Mouse (Mus musculus) forebrain, embryonic 16.5 days (tissue): ENCODE measurements around the gene Arpc5. TPM values are rescaled to one million over a fixed set of nuclear protein-coding genes. Genes with fewer than 3 reads are reported as not detected.

Experiments used
- ATAC-seq: fragments of 200-750 bp; cut with Nextera tagmentation; 2 replicates; pipeline ENCODE4 v1.8.0; 2017; ENCODE audit warnings: mild to moderate bottlenecking, moderate library complexity
- H3K27ac ChIP-seq: fragments of 300-500 bp; sonication (generic); 2 replicates; pipeline ENCODE4 v1.5.1; 2014; ENCODE audit warnings: low read length, control low read depth
- H3K27me3 ChIP-seq: fragments of 300-500 bp; sonication (generic); replicated peaks from 2 replicates; pipeline ENCODE4 v1.6.1; 2014; ENCODE audit warnings: low read length; ENCODE audit not compliant: control insufficient read depth, insufficient read depth
- H3K36me3 ChIP-seq: fragments of 300-500 bp; sonication (generic); 2 replicates; pipeline ENCODE4 v1.6.1; 2014; ENCODE audit not compliant: control insufficient read depth, insufficient read depth
- H3K4me1 ChIP-seq: fragments of 300-500 bp; sonication (generic); replicated peaks from 2 replicates; pipeline ENCODE4 v1.6.1; 2014; ENCODE audit warnings: low read length; ENCODE audit not compliant: control insufficient read depth, insufficient read depth
- H3K4me2 ChIP-seq: fragments of 300-500 bp; sonication (generic); 2 replicates; pipeline ENCODE4 v1.6.1; 2014; ENCODE audit warnings: mild to moderate bottlenecking, low read length, control low read depth
- H3K4me3 ChIP-seq: fragments of 300-500 bp; sonication (generic); replicated peaks from 2 replicates; pipeline ENCODE4 v1.5.1; 2014; ENCODE audit warnings: mild to moderate bottlenecking, low read length, control low read depth
- H3K9ac ChIP-seq: fragments of 300-500 bp; sonication (generic); replicated peaks from 2 replicates; pipeline ENCODE4 v1.6.1; 2014; ENCODE audit warnings: low read depth, low read length, control low read depth
- H3K9me3 ChIP-seq: fragments of 300-500 bp; sonication (generic); 2 replicates; pipeline ENCODE4 v1.6.1; 2016; ENCODE audit warnings: low read length; ENCODE audit not compliant: control insufficient read depth
- WGBS: fragments of 180-500 bp; shearing (Covaris S2); extraction: QIAGEN DNeasy Blood & Tissue Kit; methylation state at CpG from one replicate; pipeline ENCODE4 v1.1.7; 2014; 5-methylcytosine and 5-hydroxymethylcytosine counted together
- polyA plus RNA-seq: library from polyadenylated mRNA; unstranded; fragments of >200 nt; fragmentation: Nextera tagmentation; extraction: Ambion mirVana; gene quantifications from 2 replicates; pipeline ENCODE4 v1.2.1, GENCODE M21; 2015

Gene Arpc5
- polyA plus RNA-seq, 1 experiment from 2014 or later: 415 TPM

GRCm38 (mm10) chr1:152820911-152821695 is 54.8 kb downstream of the Arpc5 start:
- Histone ChIP-seq H3K4me3 (no peak overlapping the region), H3K36me3 (no peaks in the 10 kb centered on the region), H3K9me3 (peaks cover 3% of the 10 kb centered on the region; the same call in 1 of the 2 replicates), H3K27ac (no peak overlapping the region), H3K4me2 (no peak overlapping the region), H3K4me1 (peaks cover 23% of the 10 kb centered on the region), H3K27me3 (no peaks in the 10 kb centered on the region), H3K9ac (no peak overlapping the region)
- WGBS: 82% methylated on average over 7 of the region's 7 CpGs
- no peak for ATAC-seq

GRCm38 (mm10) chr1:152821746-152822145 is 55.4 kb downstream of the Arpc5 start:
- H3K4me3 ChIP-seq: no peak overlapping the region
- 88% methylated on average over 4 of the region's 4 CpGs for WGBS

GRCm38 (mm10) chr1:152824206-152824605 is 57.9 kb downstream of the Arpc5 start:
- Histone ChIP-seq H3K9me3 (peaks cover 3% of the 10 kb centered on the region; the same call in 1 of the 2 replicates), H3K4me1 (no peaks in the 10 kb centered on the region), H3K36me3 (no peaks in the 10 kb centered on the region), H3K9ac (no peak overlapping the region), H3K4me2 (no peak overlapping the region), H3K27me3 (no peaks in the 10 kb centered on the region), H3K4me3 (no peak overlapping the region), H3K27ac (no peak overlapping the region)
- ATAC-seq: no peak
- 80% methylated on average over 9 of the region's 9 CpGs for WGBS

More at GRCm38 (mm10) chr1:152821746-152822145, 55.4 kb downstream of the Arpc5 start:
- Histone ChIP-seq H3K27ac (no peak overlapping the region), H3K4me1 (peaks cover 16% of the 10 kb centered on the region), H3K4me2 (no peak overlapping the region), H3K36me3 (no peaks in the 10 kb centered on the region), H3K9me3 (peaks cover 3% of the 10 kb centered on the region; the same call in 1 of the 2 replicates), H3K27me3 (no peaks in the 10 kb centered on the region), H3K9ac (no peak overlapping the region)
- no peak for ATAC-seq

Other genes with a start within 250 kb of the Arpc5 start
- gene Apobec4, start 16.0 kb upstream of the Arpc5 start, polyA plus RNA-seq: 0.26 and 0.27 TPM in 2 replicates
- 23.6 and 25.5 TPM in 2 replicates for gene Rgl1, start 191 bp upstream of the Arpc5 start, polyA plus RNA-seq
- 2.2 and 3.1 TPM in 2 replicates for gene Ncf2, start 33.7 kb downstream of the Arpc5 start, polyA plus RNA-seq
- 32.7 and 33.0 TPM in 2 replicates for gene Smg7, start 136.1 kb downstream of the Arpc5 start, polyA plus RNA-seq
- 77.1 and 85.6 TPM in 2 replicates for gene Nmnat2, start 188.5 kb downstream of the Arpc5 start, polyA plus RNA-seq